Mouse (Mus musculus): ENCODE data around the gene Tgfbr1.

- TF ChIP-seq CTCF (IDR thresholded peaks at IDR 0.05; ENCODE audit: extremely low read depth, insufficient read length, insufficient replicate concordance, low read depth, low read length) (no peak), POLR2A (IDR thresholded peaks at IDR 0.05; ENCODE audit: low read depth, low read length) (no peak)
These were observed 10.4 kb upstream of the Tgfbr1 start for GRCm38 (mm10) chr4:47342632-47343031.

Data from small intestine, adult 2 months (tissue).